Mouse (Mus musculus): ENCODE measurements around the gene Cbwd1. TPM values are rescaled to one million over a fixed set of nuclear protein-coding genes. Genes with fewer than 3 reads are reported as not detected.

The Cbwd1 gene
- polyA plus RNA-seq, 2 experiments, result 5.8 to 10.6 TPM

GRCm38 (mm10) chr19:24987355-24987754 is 25.9 kb upstream of the Cbwd1 start:
- TF ChIP-seq CTCF (IDR thresholded peaks at IDR 0.05; ENCODE audit: low read depth), result no peak
- no peak for TF ChIP-seq EP300 (IDR thresholded peaks at IDR 0.05; ENCODE audit: low read depth)
- peaks cover 10 to 15% of the 10 kb centered on the region in 2 experiments for H3K4me1 ChIP-seq (replicated peaks; ENCODE audit: control insufficient read depth in 2 of 2, insufficient read depth in 2 of 2, low read length in 1 of 2)
- no peak overlapping the region for H3K9ac ChIP-seq (replicated peaks)

GRCm38 (mm10) chr19:24985045-24985444 is 23.6 kb upstream of the Cbwd1 start:
- no peaks in the 10 kb centered on the region for H3K36me3 ChIP-seq (replicated peaks; ENCODE audit: control insufficient read depth, insufficient read depth, low read depth)
- TF ChIP-seq EP300 (IDR thresholded peaks at IDR 0.05; ENCODE audit: low read depth) (no peak), CTCF (IDR thresholded peaks at IDR 0.05; ENCODE audit: low read depth) (no peak)
- ATAC-seq (ENCODE audit: insufficient read depth) (no peak), DNase-seq (ENCODE audit: low read depth in 3 of 3, low spot score in 3 of 3) (no peak)
- no peaks in the 10 kb centered on the region for H3K27me3 ChIP-seq (ENCODE audit: control insufficient read depth, insufficient read depth, low read length)
- WGBS (ENCODE audit: insufficient replicate concordance), result 67% methylated on average over 2 of the region's 2 CpGs
- H3K9me3 ChIP-seq (ENCODE audit: control insufficient read depth, low read length), result no peaks in the 10 kb centered on the region
- peaks cover 2 to 15% of the 10 kb centered on the region in 2 experiments for H3K4me1 ChIP-seq (replicated peaks; ENCODE audit: control insufficient read depth in 2 of 2, insufficient read depth in 2 of 2, low read length in 1 of 2)
- no peak overlapping the region for H3K27ac ChIP-seq
- H3K4me2 ChIP-seq (ENCODE audit: low read depth), result no peak overlapping the region
- no peak overlapping the region for H3K4me3 ChIP-seq (ENCODE audit: insufficient read depth in 1 of 2, low read depth in 2 of 2, low read length in 2 of 2)
- no peak overlapping the region for H3K9ac ChIP-seq (replicated peaks)

More at GRCm38 (mm10) chr19:24987355-24987754, 25.9 kb upstream of the Cbwd1 start:
- no peak overlapping the region for H3K27ac ChIP-seq
- H3K27me3 ChIP-seq (ENCODE audit: control insufficient read depth, insufficient read depth, low read length), result no peaks in the 10 kb centered on the region
- no peak overlapping the region for H3K4me2 ChIP-seq (ENCODE audit: low read depth)
- no peaks in the 10 kb centered on the region for H3K36me3 ChIP-seq (replicated peaks; ENCODE audit: control insufficient read depth, insufficient read depth, low read depth)
- H3K9me3 ChIP-seq (ENCODE audit: control insufficient read depth, low read length), result no peaks in the 10 kb centered on the region
- ATAC-seq (ENCODE audit: insufficient read depth) (no peak), DNase-seq (ENCODE audit: low read depth in 3 of 3, low spot score in 3 of 3) (no peak)
- WGBS (ENCODE audit: insufficient replicate concordance), result 21% methylated on average over 4 of the region's 4 CpGs
- no peak overlapping the region for H3K4me3 ChIP-seq (ENCODE audit: insufficient read depth in 1 of 2, low read depth in 2 of 2, low read length in 2 of 2)

GRCm38 (mm10) chr19:24983857-24984498 is 22.6 kb upstream of the Cbwd1 start:
- no peak overlapping the region for H3K4me2 ChIP-seq (ENCODE audit: low read depth)
- DNase-seq (ENCODE audit: low read depth in 3 of 3, low spot score in 3 of 3) (no peak), ATAC-seq (ENCODE audit: insufficient read depth) (no peak)
- H3K27me3 ChIP-seq (ENCODE audit: control insufficient read depth, insufficient read depth, low read length), result no peaks in the 10 kb centered on the region
- no peak overlapping the region for H3K27ac ChIP-seq
- H3K9me3 ChIP-seq (ENCODE audit: control insufficient read depth, low read length), result no peaks in the 10 kb centered on the region
- no peaks in the 10 kb centered on the region for H3K36me3 ChIP-seq (replicated peaks; ENCODE audit: control insufficient read depth, insufficient read depth, low read depth)
- 53% methylated on average over 7 of the region's 7 CpGs for WGBS (ENCODE audit: insufficient replicate concordance)
- H3K4me1 ChIP-seq (replicated peaks; ENCODE audit: control insufficient read depth in 2 of 2, insufficient read depth in 2 of 2, low read length in 1 of 2), result peaks cover 0 to 19% of the 10 kb centered on the region in 2 experiments; a peak in 2 of 4 replicates
- no peak overlapping the region for H3K4me3 ChIP-seq (ENCODE audit: insufficient read depth in 1 of 2, low read depth in 2 of 2, low read length in 2 of 2)
- TF ChIP-seq CTCF (IDR thresholded peaks at IDR 0.05; ENCODE audit: low read depth) (no peak), EP300 (IDR thresholded peaks at IDR 0.05; ENCODE audit: low read depth) (no peak)
- no peak overlapping the region for H3K9ac ChIP-seq (replicated peaks)

DNA sequence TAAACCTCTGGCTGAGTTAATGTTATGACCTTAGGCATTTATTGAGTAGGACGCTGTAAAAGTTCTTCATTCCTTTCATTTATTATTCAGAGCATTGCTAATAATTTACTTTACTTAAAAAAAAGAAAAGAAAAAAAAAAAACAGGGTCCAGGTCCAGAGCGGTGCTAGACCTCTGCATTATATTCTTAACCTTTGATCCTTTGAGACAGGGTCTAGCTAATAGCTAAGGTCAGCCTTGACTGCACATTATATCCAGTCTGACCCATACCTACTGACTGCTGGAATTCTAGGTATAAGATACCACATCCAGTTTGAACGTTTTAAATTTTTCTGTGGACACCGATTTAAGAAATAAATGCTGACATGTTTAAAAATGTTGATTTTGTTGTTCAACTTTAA is 21.6 kb upstream of the Cbwd1 start:
- Histone ChIP-seq H3K4me3 (ENCODE audit: insufficient read depth in 1 of 2, low read depth in 2 of 2, low read length in 2 of 2) (no peak overlapping the region), H3K9me3 (ENCODE audit: control insufficient read depth, low read length) (no peaks in the 10 kb centered on the region), H3K9ac (replicated peaks) (no peak overlapping the region), H3K27ac (no peak overlapping the region), H3K27me3 (ENCODE audit: control insufficient read depth, insufficient read depth, low read length) (no peaks in the 10 kb centered on the region), H3K36me3 (replicated peaks; ENCODE audit: control insufficient read depth, insufficient read depth, low read depth) (no peaks in the 10 kb centered on the region), H3K4me1 (replicated peaks; ENCODE audit: control insufficient read depth in 2 of 2, insufficient read depth in 2 of 2, low read length in 1 of 2) (peaks cover 0 to 18% of the 10 kb centered on the region in 2 experiments; a peak in 2 of 4 replicates), H3K4me2 (ENCODE audit: low read depth) (no peak overlapping the region)
- 69% methylated on average over 4 of the region's 4 CpGs for WGBS (ENCODE audit: insufficient replicate concordance)
- DNase-seq (ENCODE audit: low read depth in 3 of 3, low spot score in 3 of 3) (no peak), ATAC-seq (ENCODE audit: insufficient read depth) (no peak)
- TF ChIP-seq CTCF (IDR thresholded peaks at IDR 0.05; ENCODE audit: low read depth), result no peak
- no peak for TF ChIP-seq EP300 (IDR thresholded peaks at IDR 0.05; ENCODE audit: low read depth)

DNA sequence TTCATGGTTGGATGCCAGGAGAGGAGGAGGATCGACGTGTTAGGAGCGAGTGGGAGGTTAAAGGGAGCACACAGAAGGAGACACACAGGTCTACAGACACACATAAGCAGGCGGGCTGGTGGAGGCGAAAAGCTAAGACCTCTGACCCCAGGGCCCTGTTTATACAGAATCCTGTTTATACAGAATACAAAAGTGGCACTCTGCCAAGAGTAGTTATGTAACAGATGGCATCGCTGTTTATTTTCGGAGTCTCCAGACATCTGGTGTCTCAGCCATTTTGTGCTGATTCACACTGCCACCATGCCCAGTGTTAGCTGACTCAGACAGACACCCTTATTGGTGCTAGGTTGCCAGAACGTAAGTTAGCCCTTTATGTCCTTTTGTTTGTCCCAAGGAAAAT is 19.9 kb upstream of the Cbwd1 start:
- no peaks in the 10 kb centered on the region for H3K9me3 ChIP-seq (ENCODE audit: control insufficient read depth, low read length)
- no peaks in the 10 kb centered on the region for H3K36me3 ChIP-seq (replicated peaks; ENCODE audit: control insufficient read depth, insufficient read depth, low read depth)
- no peak for DNase-seq (ENCODE audit: low read depth in 3 of 3, low spot score in 3 of 3)
- ATAC-seq (ENCODE audit: insufficient read depth), result no peak
- H3K9ac ChIP-seq (replicated peaks), result no peak overlapping the region
- 62% methylated on average over 8 of the region's 8 CpGs for WGBS (ENCODE audit: insufficient replicate concordance)
- H3K27me3 ChIP-seq (ENCODE audit: control insufficient read depth, insufficient read depth, low read length), result no peaks in the 10 kb centered on the region
- no peak overlapping the region for H3K27ac ChIP-seq
- TF ChIP-seq EP300 (IDR thresholded peaks at IDR 0.05; ENCODE audit: low read depth) (no peak), CTCF (IDR thresholded peaks at IDR 0.05; ENCODE audit: low read depth) (no peak)
- no peak overlapping the region for H3K4me2 ChIP-seq (ENCODE audit: low read depth)
- no peak overlapping the region for H3K4me3 ChIP-seq (ENCODE audit: insufficient read depth in 1 of 2, low read depth in 2 of 2, low read length in 2 of 2)
- H3K4me1 ChIP-seq (replicated peaks; ENCODE audit: control insufficient read depth in 2 of 2, insufficient read depth in 2 of 2, low read length in 1 of 2), result peaks cover 0 to 16% of the 10 kb centered on the region in 2 experiments; a peak in 2 of 4 replicates
